Mouse (Mus musculus): Measurements from ENCODE around the gene Syp. TPM values are rescaled to one million over a fixed set of nuclear protein-coding genes. Genes with fewer than 3 reads are reported as not detected.

The Syp gene
- total RNA-seq, 2 experiments from 2014 or later, result 1,418 to 1,453 TPM

GRCm38 (mm10) chrX:7661086-7661485 is 22.8 kb downstream of the Syp start:
- DNase-seq (ENCODE audit: low spot score in 2 of 2), result no peak

- DNase-seq (ENCODE audit: low spot score in 2 of 2), result no peak
Measured at GRCm38 (mm10) chrX:7662936-7663335, 24.7 kb downstream of the Syp start.

GRCm38 (mm10) chrX:7664791-7665190 is 26.5 kb downstream of the Syp start:
- DNase-seq (ENCODE audit: low spot score in 2 of 2), result no peak

GRCm38 (mm10) chrX:7665739-7666502 is 27.6 kb downstream of the Syp start:
- no peak for DNase-seq (ENCODE audit: low spot score in 2 of 2)

GRCm38 (mm10) chrX:7670390-7670881 is 32.2 kb downstream of the Syp start:
- peak; percentile 42 to 60 for DNase-seq (ENCODE audit: low spot score in 2 of 2)

GRCm38 (mm10) chrX:7670921-7671623 is 32.8 kb downstream of the Syp start, which contains the start of gene Plp2:
Plp2 (minus strand) TSS chrX:7671390.
- DNase-seq (ENCODE audit: low spot score in 2 of 2), result peak; percentile 22 to 26

- DNase-seq (ENCODE audit: low spot score in 2 of 2), result no peak
Measured at GRCm38 (mm10) chrX:7672739-7673138, 34.5 kb downstream of the Syp start.

GRCm38 (mm10) chrX:7673578-7674281 is 35.5 kb downstream of the Syp start:
- no peak for DNase-seq (ENCODE audit: low spot score in 2 of 2)

GRCm38 (mm10) chrX:7674284-7675000 is 36.2 kb downstream of the Syp start:
- peak in 1 of 2 experiments; percentile 32 for DNase-seq (ENCODE audit: low spot score in 2 of 2)

GRCm38 (mm10) chrX:7675001-7675380 is 36.7 kb downstream of the Syp start:
- DNase-seq (ENCODE audit: low spot score in 2 of 2), result no peak

GRCm38 (mm10) chrX:7678986-7679385 is 40.7 kb downstream of the Syp start:
- no peak for DNase-seq (ENCODE audit: low spot score in 2 of 2)

GRCm38 (mm10) chrX:7679405-7680056 is 41.3 kb downstream of the Syp start:
- peak; percentile 79 to 86 for DNase-seq (ENCODE audit: low spot score in 2 of 2)

- no peak for DNase-seq (ENCODE audit: low spot score in 2 of 2)
Measured at GRCm38 (mm10) chrX:7680057-7680412, 41.8 kb downstream of the Syp start.

- DNase-seq (ENCODE audit: low spot score in 2 of 2), result no peak
Measured at GRCm38 (mm10) chrX:7680864-7681263, 42.6 kb downstream of the Syp start, which contains the start of gene Magix. Magix (minus strand) TSS chrX:7681251.

- no peak for DNase-seq (ENCODE audit: low spot score in 2 of 2)
Measured at GRCm38 (mm10) chrX:7688321-7688720, 50.0 kb downstream of the Syp start.

- DNase-seq (ENCODE audit: low spot score in 2 of 2), result no peak
Measured at GRCm38 (mm10) chrX:7690486-7690885, 52.2 kb downstream of the Syp start.

- DNase-seq (ENCODE audit: low spot score in 2 of 2), result no peak
Measured at GRCm38 (mm10) chrX:7692862-7693261, 54.6 kb downstream of the Syp start.

- DNase-seq (ENCODE audit: low spot score in 2 of 2), result no peak
Measured at GRCm38 (mm10) chrX:7696520-7696919, 58.2 kb downstream of the Syp start.

GRCm38 (mm10) chrX:7696954-7697381 is 58.7 kb downstream of the Syp start, which contains the start of gene Gpkow:
Gpkow (plus strand) TSS chrX:7697131.
- DNase-seq (ENCODE audit: low spot score in 2 of 2), result peak; percentile 60 to 73

Measured in layer of hippocampus, postnatal 10 days (tissue).